Mouse (Mus musculus): ENCODE results near the gene Gm525. TPM values are rescaled to one million over a fixed set of nuclear protein-coding genes. Genes with fewer than 3 reads are reported as not detected.
A peak's percentile ranks its signal among the peaks of the same experiment; 100 is the strongest.

Gm525 gene
- polyA plus RNA-seq, 1 experiment from 2014 or later = 3.4 TPM

GRCm38 (mm10) chr11:89055931-89056690 lies 17.5 kb upstream of the Gm525 start:
- Histone ChIP-seq H3K4me1 (ENCODE audit: control insufficient read depth, insufficient read depth, low read length) (peaks cover 18% of the 10 kb centered on the region), H3K9me3 (ENCODE audit: control insufficient read depth, low read depth, low read length) (no peaks in the 10 kb centered on the region), H3K27me3 (ENCODE audit: control insufficient read depth, insufficient read depth, low read length) (no peaks in the 10 kb centered on the region), H3K9ac (replicated peaks; ENCODE audit: low read depth, low read length) (no peak overlapping the region), H3K4me3 (ENCODE audit: low read depth, low read length) (no peak overlapping the region), H3K36me3 (ENCODE audit: control insufficient read depth, insufficient read depth, low read length) (peaks cover 6% of the 10 kb centered on the region; the same call in 1 of the 2 replicates), H3K27ac (ENCODE audit: low read length) (no peak overlapping the region), H3K4me2 (replicated peaks; ENCODE audit: low read depth, low read length) (no peak overlapping the region)
- ATAC-seq (ENCODE audit: insufficient number of reproducible peaks, insufficient read depth, low FRiP score, low read depth) = no peak
- WGBS = 70% methylated on average over 13 of the region's 13 CpGs

- no peak overlapping the region for H3K27ac ChIP-seq (ENCODE audit: low read length)
- H3K36me3 ChIP-seq (ENCODE audit: control insufficient read depth, insufficient read depth, low read length) = peaks cover 6% of the 10 kb centered on the region; the same call in 1 of the 2 replicates
- no peaks in the 10 kb centered on the region for H3K9me3 ChIP-seq (ENCODE audit: control insufficient read depth, low read depth, low read length)
- peaks cover 18% of the 10 kb centered on the region for H3K4me1 ChIP-seq (ENCODE audit: control insufficient read depth, insufficient read depth, low read length)
- ATAC-seq (ENCODE audit: insufficient number of reproducible peaks, insufficient read depth, low FRiP score, low read depth) = no peak
- WGBS = 64% methylated on average over 11 of the region's 11 CpGs
- H3K9ac ChIP-seq (replicated peaks; ENCODE audit: low read depth, low read length) = no peak overlapping the region
- H3K4me2 ChIP-seq (replicated peaks; ENCODE audit: low read depth, low read length) = peak overlapping the region; percentile 96
- peak overlapping the region; percentile 81; the same call in 1 of the 2 replicates for H3K4me3 ChIP-seq (ENCODE audit: low read depth, low read length)
- no peaks in the 10 kb centered on the region for H3K27me3 ChIP-seq (ENCODE audit: control insufficient read depth, insufficient read depth, low read length)
These were observed 14.9 kb upstream of the Gm525 start for GRCm38 (mm10) chr11:89058515-89059270.

- Histone ChIP-seq H3K27ac (ENCODE audit: low read length) (no peak overlapping the region), H3K4me2 (replicated peaks; ENCODE audit: low read depth, low read length) (peak overlapping the region; percentile 96), H3K27me3 (ENCODE audit: control insufficient read depth, insufficient read depth, low read length) (no peaks in the 10 kb centered on the region), H3K9me3 (ENCODE audit: control insufficient read depth, low read depth, low read length) (no peaks in the 10 kb centered on the region), H3K9ac (replicated peaks; ENCODE audit: low read depth, low read length) (peak overlapping the region; percentile 74), H3K4me1 (ENCODE audit: control insufficient read depth, insufficient read depth, low read length) (peaks cover 18% of the 10 kb centered on the region), H3K4me3 (ENCODE audit: low read depth, low read length) (peak overlapping the region; percentile 81), H3K36me3 (ENCODE audit: control insufficient read depth, insufficient read depth, low read length) (no peaks in the 10 kb centered on the region)
- 0% methylated on average over 33 of the region's 33 CpGs for WGBS
- ATAC-seq (ENCODE audit: insufficient number of reproducible peaks, insufficient read depth, low FRiP score, low read depth) = peak; percentile 55
These were observed 13.7 kb upstream of the Gm525 start for GRCm38 (mm10) chr11:89059919-89060422.

GRCm38 (mm10) chr11:89060423-89061089 lies 13.1 kb upstream of the Gm525 start:
- peak overlapping the region; percentile 74 for H3K9ac ChIP-seq (replicated peaks; ENCODE audit: low read depth, low read length)
- H3K4me1 ChIP-seq (ENCODE audit: control insufficient read depth, insufficient read depth, low read length) = peaks cover 18% of the 10 kb centered on the region
- H3K4me3 ChIP-seq (ENCODE audit: low read depth, low read length) = peak overlapping the region; percentile 81
- H3K27ac ChIP-seq (ENCODE audit: low read length) = no peak overlapping the region
- no peaks in the 10 kb centered on the region for H3K9me3 ChIP-seq (ENCODE audit: control insufficient read depth, low read depth, low read length)
- H3K36me3 ChIP-seq (ENCODE audit: control insufficient read depth, insufficient read depth, low read length) = no peaks in the 10 kb centered on the region
- WGBS = under 1% methylated on average over 63 of the region's 63 CpGs
- peak overlapping the region; percentile 96 for H3K4me2 ChIP-seq (replicated peaks; ENCODE audit: low read depth, low read length)
- ATAC-seq (ENCODE audit: insufficient number of reproducible peaks, insufficient read depth, low FRiP score, low read depth) = peak; percentile 92
- H3K27me3 ChIP-seq (ENCODE audit: control insufficient read depth, insufficient read depth, low read length) = no peaks in the 10 kb centered on the region

- Histone ChIP-seq H3K4me1 (ENCODE audit: control insufficient read depth, insufficient read depth, low read length) (peaks cover 16% of the 10 kb centered on the region), H3K36me3 (ENCODE audit: control insufficient read depth, insufficient read depth, low read length) (no peaks in the 10 kb centered on the region), H3K9ac (replicated peaks; ENCODE audit: low read depth, low read length) (no peak overlapping the region), H3K27ac (ENCODE audit: low read length) (no peak overlapping the region), H3K27me3 (ENCODE audit: control insufficient read depth, insufficient read depth, low read length) (no peaks in the 10 kb centered on the region), H3K4me2 (replicated peaks; ENCODE audit: low read depth, low read length) (no peak overlapping the region), H3K4me3 (ENCODE audit: low read depth, low read length) (no peak overlapping the region), H3K9me3 (ENCODE audit: control insufficient read depth, low read depth, low read length) (no peaks in the 10 kb centered on the region)
- 86% methylated on average over 7 of the region's 7 CpGs for whole genome bisulfite sequencing
- ATAC-seq (ENCODE audit: insufficient number of reproducible peaks, insufficient read depth, low FRiP score, low read depth) = no peak
These were observed 12.3 kb upstream of the Gm525 start for GRCm38 (mm10) chr11:89061362-89061761.

GRCm38 (mm10) chr11:89064312-89064711 lies 9.3 kb upstream of the Gm525 start:
- no peak for ATAC-seq (ENCODE audit: insufficient number of reproducible peaks, insufficient read depth, low FRiP score, low read depth)
- WGBS = 74% methylated on average over 6 of the region's 6 CpGs
- Histone ChIP-seq H3K4me1 (ENCODE audit: control insufficient read depth, insufficient read depth, low read length) (peaks cover 5% of the 10 kb centered on the region), H3K4me3 (ENCODE audit: low read depth, low read length) (no peak overlapping the region), H3K27ac (ENCODE audit: low read length) (no peak overlapping the region), H3K4me2 (replicated peaks; ENCODE audit: low read depth, low read length) (no peak overlapping the region), H3K9ac (replicated peaks; ENCODE audit: low read depth, low read length) (no peak overlapping the region), H3K9me3 (ENCODE audit: control insufficient read depth, low read depth, low read length) (no peaks in the 10 kb centered on the region), H3K36me3 (ENCODE audit: control insufficient read depth, insufficient read depth, low read length) (no peaks in the 10 kb centered on the region), H3K27me3 (ENCODE audit: control insufficient read depth, insufficient read depth, low read length) (no peaks in the 10 kb centered on the region)

GRCm38 (mm10) chr11:89065297-89065696 lies 8.3 kb upstream of the Gm525 start:
- WGBS = 95% methylated on average over 3 of the region's 3 CpGs

GRCm38 (mm10) chr11:89066126-89066525 lies 7.5 kb upstream of the Gm525 start:
- WGBS = 80% methylated on average over 6 of the region's 6 CpGs
- Histone ChIP-seq H3K4me3 (ENCODE audit: low read depth, low read length) (no peak overlapping the region), H3K27ac (ENCODE audit: low read length) (no peak overlapping the region), H3K9ac (replicated peaks; ENCODE audit: low read depth, low read length) (no peak overlapping the region), H3K4me1 (ENCODE audit: control insufficient read depth, insufficient read depth, low read length) (no peaks in the 10 kb centered on the region), H3K9me3 (ENCODE audit: control insufficient read depth, low read depth, low read length) (no peaks in the 10 kb centered on the region), H3K27me3 (ENCODE audit: control insufficient read depth, insufficient read depth, low read length) (no peaks in the 10 kb centered on the region), H3K4me2 (replicated peaks; ENCODE audit: low read depth, low read length) (no peak overlapping the region), H3K36me3 (ENCODE audit: control insufficient read depth, insufficient read depth, low read length) (no peaks in the 10 kb centered on the region)
- ATAC-seq (ENCODE audit: insufficient number of reproducible peaks, insufficient read depth, low FRiP score, low read depth) = no peak

More at GRCm38 (mm10) chr11:89065297-89065696, 8.3 kb upstream of the Gm525 start:
- Histone ChIP-seq H3K27ac (ENCODE audit: low read length) (no peak overlapping the region), H3K4me2 (replicated peaks; ENCODE audit: low read depth, low read length) (no peak overlapping the region), H3K4me1 (ENCODE audit: control insufficient read depth, insufficient read depth, low read length) (no peaks in the 10 kb centered on the region), H3K4me3 (ENCODE audit: low read depth, low read length) (no peak overlapping the region), H3K36me3 (ENCODE audit: control insufficient read depth, insufficient read depth, low read length) (no peaks in the 10 kb centered on the region), H3K9ac (replicated peaks; ENCODE audit: low read depth, low read length) (no peak overlapping the region), H3K9me3 (ENCODE audit: control insufficient read depth, low read depth, low read length) (no peaks in the 10 kb centered on the region), H3K27me3 (ENCODE audit: control insufficient read depth, insufficient read depth, low read length) (no peaks in the 10 kb centered on the region)
- no peak for ATAC-seq (ENCODE audit: insufficient number of reproducible peaks, insufficient read depth, low FRiP score, low read depth)
